18 mouse cellular contexts compared by ENCODE assay signal in genomic region chr11:20860351-20860750, GRCm38 (mm10). TPM values are rescaled to one million over a fixed set of nuclear protein-coding genes. Genes with fewer than 3 reads are reported as not detected.
DNase-seq lines count a peak whose midpoint lies in the region; ATAC-seq lines count a peak whose summit lies in the region.
"Had no signal": no experiment of that assay in that cellular context is flagged by ENCODE, and none has a peak within 500 bp of the region (broad histone marks: within the 10 kb centered on the region; RNA-seq: fewer than 3 reads in every experiment).

No protein-coding gene starts in this region.

- no peaks in the 10 kb centered on the region for H3K36me3 ChIP-seq in hindbrain, embryonic 15.5 days
- no peaks in the 10 kb centered on the region for H3K36me3 ChIP-seq in hindbrain, embryonic 11.5 days (ENCODE audit: control insufficient read depth, insufficient read depth, low read length)
- no peaks in the 10 kb centered on the region for H3K36me3 ChIP-seq in neural tube, embryonic 15.5 days
- H3K36me3 ChIP-seq in kidney, embryonic 15.5 days: no peaks in the 10 kb centered on the region
- H3K36me3 ChIP-seq: heart, embryonic 10.5 days; intestine, embryonic 15.5 days; lung, embryonic 15.5 days; midbrain, embryonic 12.5 days; neural tube, embryonic 13.5 days had no signal

- 98% methylated on average over 3 of the region's 3 CpGs for WGBS in hindbrain, embryonic 15.5 days
- 89% methylated on average over 3 of the region's 3 CpGs for WGBS in hindbrain, embryonic 11.5 days
- WGBS in neural tube, embryonic 15.5 days: 91% methylated on average over 3 of the region's 3 CpGs
- 96% methylated on average over 3 of the region's 3 CpGs for WGBS in kidney, embryonic 15.5 days

- H3K9me3 ChIP-seq in hindbrain, embryonic 15.5 days: no peaks in the 10 kb centered on the region
- H3K9me3 ChIP-seq in hindbrain, embryonic 11.5 days (ENCODE audit: control insufficient read depth, low read length): no peaks in the 10 kb centered on the region
- no peaks in the 10 kb centered on the region for H3K9me3 ChIP-seq in neural tube, embryonic 15.5 days (replicated peaks)
- no peaks in the 10 kb centered on the region for H3K9me3 ChIP-seq in kidney, embryonic 15.5 days (replicated peaks)
- H3K9me3 ChIP-seq: forebrain, embryonic 13.5 days; heart, embryonic 10.5 days; intestine, embryonic 15.5 days; lung, embryonic 15.5 days; megakaryocyte, embryonic 14.5 days; midbrain, embryonic 12.5 days; neural tube, embryonic 13.5 days had no signal

- H3K27ac ChIP-seq in hindbrain, embryonic 15.5 days (replicated peaks): peak overlapping the region; percentile 35; the same call in 1 of the 2 replicates
- no peak overlapping the region for H3K27ac ChIP-seq in hindbrain, embryonic 11.5 days (ENCODE audit: low read depth, low read length)
- 0 out of 2 replicates have a peak overlapping the region, but pooled peaks have one; percentile 73 for H3K27ac ChIP-seq in neural tube, embryonic 15.5 days (replicated peaks)
- H3K27ac ChIP-seq in kidney, embryonic 15.5 days: no peak overlapping the region
- H3K27ac ChIP-seq: heart, embryonic 10.5 days; midbrain, embryonic 12.5 days had no signal

- DNase-seq in heart, adult 11 months: peak; percentile 90
- no peak for DNase-seq in heart, postnatal 36 days
- no peak for DNase-seq in hindbrain, embryonic 11.5 days (ENCODE audit: low spot score)
- DNase-seq in neural tube, embryonic 10.5 days (ENCODE audit: extremely low spot score, low spot score): no peak
- DNase-seq: adrenal gland, postnatal 25 days; layer of hippocampus, adult 9-11 months had no signal

- no peak overlapping the region for H3K4me2 ChIP-seq in hindbrain, embryonic 15.5 days
- no peak overlapping the region for H3K4me2 ChIP-seq in hindbrain, embryonic 11.5 days (replicated peaks; ENCODE audit: low read depth, low read length)
- H3K4me2 ChIP-seq in neural tube, embryonic 15.5 days: no peak overlapping the region; the same call in 1 of the 2 replicates
- H3K4me2 ChIP-seq in kidney, embryonic 15.5 days: no peak overlapping the region
- H3K4me2 ChIP-seq: liver, embryonic 11.5 days; midbrain, embryonic 12.5 days had no signal

- peaks cover 3% of the 10 kb centered on the region; the same call in 1 of the 2 replicates for H3K4me1 ChIP-seq in hindbrain, embryonic 15.5 days (replicated peaks)
- no peaks in the 10 kb centered on the region; the same call in 1 of the 2 replicates for H3K4me1 ChIP-seq in hindbrain, embryonic 11.5 days (replicated peaks; ENCODE audit: control insufficient read depth, insufficient read depth, low read length)
- H3K4me1 ChIP-seq in neural tube, embryonic 15.5 days: peaks cover 12% of the 10 kb centered on the region; the same call in 1 of the 2 replicates
- peaks cover 32% of the 10 kb centered on the region for H3K4me1 ChIP-seq in kidney, embryonic 15.5 days

- intact Hi-C loops in heart, postnatal 36 days (cut with DNase I): no loop called here

- H3K9ac ChIP-seq in hindbrain, embryonic 15.5 days: no peak overlapping the region
- no peak overlapping the region for H3K9ac ChIP-seq in hindbrain, embryonic 11.5 days (ENCODE audit: low read depth, low read length)
- no peak overlapping the region for H3K9ac ChIP-seq in neural tube, embryonic 15.5 days (replicated peaks)
- H3K9ac ChIP-seq in kidney, embryonic 15.5 days: no peak overlapping the region
- H3K9ac ChIP-seq: forebrain, embryonic 13.5 days; intestine, embryonic 15.5 days; lung, embryonic 15.5 days; midbrain, embryonic 12.5 days; neural tube, embryonic 13.5 days had no signal

- H3K27me3 ChIP-seq in hindbrain, embryonic 15.5 days: no peaks in the 10 kb centered on the region
- no peaks in the 10 kb centered on the region for H3K27me3 ChIP-seq in hindbrain, embryonic 11.5 days (ENCODE audit: control insufficient read depth, insufficient read depth, low read length)
- H3K27me3 ChIP-seq in neural tube, embryonic 15.5 days (replicated peaks): no peaks in the 10 kb centered on the region
- H3K27me3 ChIP-seq in kidney, embryonic 15.5 days: no peaks in the 10 kb centered on the region
- H3K27me3 ChIP-seq: forebrain, embryonic 13.5 days; intestine, embryonic 15.5 days; lung, embryonic 15.5 days; neural tube, embryonic 13.5 days had no signal

- no peak for ATAC-seq in hindbrain, embryonic 15.5 days (ENCODE audit: low FRiP score, low read depth)
- no peak for ATAC-seq in hindbrain, embryonic 11.5 days (ENCODE audit: low FRiP score)
- no peak for ATAC-seq in neural tube, embryonic 15.5 days (ENCODE audit: low FRiP score)
- no peak for ATAC-seq in kidney, embryonic 15.5 days (replicated peaks; ENCODE audit: low FRiP score)
- ATAC-seq: CD4-positive, CD25-positive, alpha-beta regulatory T cell, adult 4 months; forebrain, embryonic 13.5 days had no signal

- no peak overlapping the region for H3K4me3 ChIP-seq in hindbrain, embryonic 15.5 days
- H3K4me3 ChIP-seq in hindbrain, embryonic 11.5 days (ENCODE audit: low read depth, low read length): no peak overlapping the region
- no peak overlapping the region for H3K4me3 ChIP-seq in neural tube, embryonic 15.5 days (replicated peaks)
- H3K4me3 ChIP-seq in kidney, embryonic 15.5 days (replicated peaks): no peak overlapping the region
- H3K4me3 ChIP-seq: forebrain, embryonic 13.5 days; heart, embryonic 10.5 days; intestine, embryonic 15.5 days; lung, embryonic 15.5 days; megakaryocyte, embryonic 14.5 days; midbrain, embryonic 12.5 days; neural tube, embryonic 13.5 days had no signal

RNA-seq across cellular contexts. Expression of gene Lgalsl, which starts 29.5 kb away (rescaled TPM):
- 10 to 100 TPM; 31.1 to 38.4 TPM for total RNA-seq in heart, postnatal 36 days (2021)
- 74.5 and 77.7 TPM in 2 replicates for polyA plus RNA-seq in hindbrain, embryonic 15.5 days (2015; fragmentation: Nextera tagmentation; extraction: Ambion mirVana)
- 19.7 and 28.4 TPM in 2 replicates for polyA plus RNA-seq in hindbrain, embryonic 11.5 days (2014; fragmentation: Nextera tagmentation; extraction: Ambion mirVana)
- polyA plus RNA-seq in neural tube, embryonic 15.5 days (2015; fragmentation: Nextera tagmentation; extraction: Ambion mirVana): 63.9 and 70.5 TPM in 2 replicates
- 35.5 and 36.2 TPM in 2 replicates for polyA plus RNA-seq in kidney, embryonic 15.5 days (2015; fragmentation: Nextera tagmentation; extraction: Ambion mirVana)

Comparison
In these comparisons a context has a peak if more than half of its experiments do, and no peak if none do; other contexts are left out.
1. H3K27ac ChIP-seq: peak in hindbrain, embryonic 15.5 days (single experiment) and neural tube, embryonic 15.5 days (single experiment); none in hindbrain, embryonic 11.5 days (single experiment) and kidney, embryonic 15.5 days (single experiment).